Mouse (Mus musculus): ENCODE data around the gene Atxn7l2. TPM values are rescaled to one million over a fixed set of nuclear protein-coding genes. Genes with fewer than 3 reads are reported as not detected.

Atxn7l2 gene
- total RNA-seq, 4 experiments from 2014 or later: 8.2 to 23.1 (median 15.0) TPM

- no peak for DNase-seq
Observed at GRCm38 (mm10) chr3:108178756-108179715, 31.7 kb downstream of the Atxn7l2 start.

GRCm38 (mm10) chr3:108174672-108175531 is 35.8 kb downstream of the Atxn7l2 start:
- DNase-seq: peak; percentile 62

GRCm38 (mm10) chr3:108169199-108169598 is 41.5 kb downstream of the Atxn7l2 start:
- no peak for DNase-seq

GRCm38 (mm10) chr3:108167499-108167898 is 43.2 kb downstream of the Atxn7l2 start:
- DNase-seq: no peak

- no peak for DNase-seq
Observed at GRCm38 (mm10) chr3:108166486-108167211, 44.1 kb downstream of the Atxn7l2 start.

- no peak for DNase-seq
Observed at GRCm38 (mm10) chr3:108165532-108166315, 45.0 kb downstream of the Atxn7l2 start.

- peak; percentile 57 for DNase-seq
Observed at GRCm38 (mm10) chr3:108164807-108165206, 45.9 kb downstream of the Atxn7l2 start.

GRCm38 (mm10) chr3:108164091-108164490 is 46.6 kb downstream of the Atxn7l2 start:
- no peak for DNase-seq

- no peak for DNase-seq
Observed at GRCm38 (mm10) chr3:108158383-108159037, 52.2 kb downstream of the Atxn7l2 start.

GRCm38 (mm10) chr3:108154656-108155055 is 56.1 kb downstream of the Atxn7l2 start, which contains the start of gene Gpr61:
Gene Gpr61, minus strand, starts transcription at chr3:108154882.
- no peak for DNase-seq

- DNase-seq: no peak
Observed at GRCm38 (mm10) chr3:108152290-108152689, 58.4 kb downstream of the Atxn7l2 start.

Other genes with a start within 250 kb of the Atxn7l2 start
- gene Gstm3, start 241.7 kb downstream of the Atxn7l2 start, total RNA-seq (2022): under 1 TPM in 2 of 4 experiments, not detected in 2; 0.20 to 0.30 TPM
- gene Gstm2, start 224.5 kb downstream of the Atxn7l2 start, total RNA-seq (2022): 100 to 1,000 TPM; 164 to 337 (median 241) TPM
- 100 to 1,000 TPM; 335 to 553 (median 456) TPM for gene Gstm1, start 193.0 kb downstream of the Atxn7l2 start, total RNA-seq (2022)
- gene Gstm4, start 166.0 kb downstream of the Atxn7l2 start, total RNA-seq (2022): 10 to 100 TPM; 15.3 to 20.7 (median 19.6) TPM
- 100 to 1,000 TPM; 152 to 212 (median 184) TPM for gene Ampd2, start 124.3 kb downstream of the Atxn7l2 start, total RNA-seq (2022)
- gene Gnat2, start 118.1 kb downstream of the Atxn7l2 start, total RNA-seq (2022): 10 to 100 TPM; 14.7 to 22.5 (median 17.6) TPM
- 100 to 1,000 TPM; 137 to 154 (median 149) TPM for gene Gnai3, start 64.8 kb downstream of the Atxn7l2 start, total RNA-seq (2022)
- 1 to 10 TPM in 1 of 4 experiments, under 1 TPM in 3; 0.31 to 1.1 (median 0.71) TPM for gene Gpr61, start 56.1 kb downstream of the Atxn7l2 start, total RNA-seq (2022)
- gene Amigo1, start 24.6 kb downstream of the Atxn7l2 start, total RNA-seq (2022): 10 to 100 TPM; 24.4 to 36.9 (median 31.6) TPM
- 10 to 100 TPM in 2 of 4 experiments, 1 to 10 TPM in 2; 9.3 to 14.7 (median 11.7) TPM for gene Cyb561d1, start 9.7 kb downstream of the Atxn7l2 start, total RNA-seq (2022)
- 1 to 10 TPM in 1 of 4 experiments, under 1 TPM in 3; 0.35 to 1.0 (median 0.65) TPM for gene Sypl2, start 15.7 kb upstream of the Atxn7l2 start, total RNA-seq (2022)
- 10 to 100 TPM; 85.1 to 96.1 (median 89.0) TPM for gene Psma5, start 46.0 kb upstream of the Atxn7l2 start, total RNA-seq (2022)
- 10 to 100 TPM; 25.9 to 67.1 (median 40.9) TPM for gene Sort1, start 73.1 kb upstream of the Atxn7l2 start, total RNA-seq (2022)
- not detected for gene Mybphl, start 154.0 kb upstream of the Atxn7l2 start, total RNA-seq (2022)
- 1 to 10 TPM; 1.6 to 4.8 (median 3.0) TPM for gene Psrc1, start 172.9 kb upstream of the Atxn7l2 start, total RNA-seq (2022)
- 10 to 100 TPM in 2 of 4 experiments, 1 to 10 TPM in 2; 6.5 to 14.6 (median 9.5) TPM for gene Celsr2, start 204.6 kb upstream of the Atxn7l2 start, total RNA-seq (2022)
- gene Sars, start 234.3 kb upstream of the Atxn7l2 start, total RNA-seq (2022): 100 to 1,000 TPM; 183 to 191 (median 186) TPM